Mouse (Mus musculus): ENCODE data around the gene Rad9b.

DNA sequence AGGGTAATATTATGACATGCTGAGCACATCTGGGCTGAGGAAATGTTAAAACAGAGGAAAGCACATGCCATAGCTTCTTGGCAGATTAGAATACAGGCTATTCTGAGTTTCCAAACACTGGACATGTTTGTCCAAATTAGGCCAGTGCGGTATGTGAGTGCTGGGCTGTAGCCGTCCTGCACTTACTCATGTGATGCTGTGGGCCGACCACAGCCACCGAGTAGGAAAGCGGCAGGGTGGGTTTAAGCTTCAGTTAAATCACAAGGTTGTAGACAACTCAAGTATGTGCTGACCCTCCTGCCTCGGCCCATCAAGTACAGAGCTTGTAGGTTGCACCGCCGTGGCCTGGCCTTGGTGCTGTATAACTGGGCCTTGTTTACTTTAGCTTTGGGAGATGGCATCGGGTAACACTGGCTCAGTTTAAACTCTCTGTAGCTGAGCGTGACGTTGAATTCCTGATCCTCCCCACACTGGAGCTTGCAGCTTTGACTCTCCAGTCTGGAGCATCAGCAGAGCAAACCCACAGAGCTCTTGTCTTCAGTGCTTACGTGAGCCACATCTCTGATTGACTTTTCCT is 33.7 kb downstream of the Rad9b start:
- TF ChIP-seq CTCF (IDR thresholded peaks at IDR 0.05; ENCODE audit: borderline replicate concordance, control insufficient read depth, extremely low read depth, insufficient read depth, low read length, poor library complexity) (no peak), POLR2A (IDR thresholded peaks at IDR 0.05; ENCODE audit: control insufficient read depth, extremely low read depth, insufficient read depth, low read length, poor library complexity) (no peak)

Data from thymus, adult 2 months (tissue).